Mouse (Mus musculus) induced T-regulatory cell, adult 2 months (primary cell): Measurements from ENCODE around the gene Uck2.

Experiments
- DNase-seq: peaks from one replicate; pipeline ENCODE4 v3.0.0-alpha.2; 2012; ENCODE audit warnings: low read depth

Uck2 gene

DNA sequence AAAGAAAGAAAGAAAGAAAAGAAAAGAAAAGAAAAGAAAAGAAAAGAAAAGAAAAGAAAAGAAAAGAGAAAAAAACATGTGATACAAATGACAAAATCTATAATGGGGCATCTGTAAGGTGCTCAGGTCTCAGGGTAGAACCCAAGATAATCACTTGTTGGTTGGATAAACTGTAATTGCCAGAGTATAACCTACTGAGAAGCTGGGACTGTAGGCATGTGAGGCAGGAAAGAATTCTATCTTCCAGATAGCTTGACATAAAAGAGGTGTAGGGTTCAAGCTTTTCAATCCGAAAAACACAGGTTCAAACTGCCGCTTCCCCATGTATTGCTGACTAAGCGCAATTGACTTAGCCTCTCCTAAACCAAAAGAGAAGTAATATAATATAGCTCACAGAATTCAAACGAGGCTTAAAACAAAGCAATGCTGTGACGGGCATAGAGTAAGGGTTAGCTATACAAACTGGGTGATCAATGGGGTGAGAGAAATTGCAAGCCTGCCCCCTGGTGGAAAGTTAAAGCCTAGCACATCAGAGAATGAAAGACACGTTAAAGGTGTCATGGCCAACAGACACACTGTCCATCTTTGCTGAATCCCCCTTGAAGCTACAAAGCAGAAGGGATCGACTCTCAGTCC, 73.0 kb downstream of the Uck2 start:
- peak; percentile 72 for DNase-seq

DNA sequence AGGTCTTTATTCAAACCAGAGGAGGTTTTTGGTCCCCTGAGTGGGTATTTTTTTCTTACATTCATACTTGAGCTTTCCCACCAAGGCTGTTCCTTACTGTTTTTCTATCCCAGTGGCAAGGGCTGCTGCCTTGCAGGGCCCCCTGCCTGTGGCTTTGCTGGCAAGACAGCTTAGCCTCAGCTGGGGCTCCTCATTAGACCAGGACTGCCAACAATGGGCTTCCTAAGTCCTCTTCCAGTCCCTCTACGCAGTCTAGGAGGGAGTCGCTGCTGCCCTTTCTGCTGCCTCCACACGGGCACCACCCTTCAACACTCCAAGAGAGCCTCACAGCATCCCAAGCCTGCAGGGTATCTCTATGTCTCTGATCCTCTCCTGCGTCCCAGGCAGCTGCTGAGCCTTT, 76.3 kb downstream of the Uck2 start:
- no peak for DNase-seq

DNA sequence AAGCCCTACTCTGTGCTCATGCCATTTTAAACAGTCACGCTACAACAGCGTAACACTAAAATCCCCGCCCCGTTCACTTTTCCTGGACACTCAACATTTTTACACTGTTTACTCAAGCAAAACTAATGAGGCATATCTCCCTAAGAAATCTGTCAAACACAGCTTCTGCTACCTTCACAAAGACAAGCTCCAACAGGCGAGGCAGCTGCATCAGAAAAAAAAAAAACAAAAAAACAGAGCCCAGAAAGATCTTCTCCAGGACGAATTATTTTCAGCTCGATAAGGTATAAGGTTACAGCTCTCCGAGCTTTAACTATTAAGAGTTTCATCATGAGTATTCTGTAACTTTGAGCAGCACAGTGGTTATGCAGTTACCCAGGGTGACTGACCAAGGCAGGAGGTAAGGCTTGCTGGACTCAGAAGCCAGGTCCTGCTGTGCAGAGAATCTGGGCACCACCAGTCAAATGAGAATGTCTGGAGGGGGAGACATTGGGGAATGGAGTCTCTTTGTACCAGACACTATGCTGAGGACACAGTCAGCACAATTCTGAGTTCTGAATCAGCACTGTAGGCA, 79.9 kb downstream of the Uck2 start:
- no peak for DNase-seq

DNA sequence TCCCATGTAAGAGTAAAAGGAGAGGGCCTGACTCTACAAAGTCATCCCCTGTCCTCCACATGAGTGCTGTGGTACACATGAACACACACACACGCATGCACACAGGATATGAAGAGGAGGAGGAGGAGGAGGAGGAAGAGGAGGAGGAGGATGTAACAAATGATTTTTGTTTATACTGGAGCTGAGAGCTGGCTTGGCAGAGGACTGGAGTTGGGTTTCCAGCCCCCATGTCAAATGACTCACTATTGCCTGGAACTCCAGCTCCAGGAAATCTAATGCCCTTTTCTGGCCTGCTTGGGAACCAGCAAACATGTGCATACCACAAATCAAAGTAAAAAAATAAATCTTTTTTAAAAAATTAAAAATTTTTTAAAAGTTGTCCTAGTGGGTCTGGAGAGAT, 80.7 kb downstream of the Uck2 start:
- DNase-seq, result no peak

DNA sequence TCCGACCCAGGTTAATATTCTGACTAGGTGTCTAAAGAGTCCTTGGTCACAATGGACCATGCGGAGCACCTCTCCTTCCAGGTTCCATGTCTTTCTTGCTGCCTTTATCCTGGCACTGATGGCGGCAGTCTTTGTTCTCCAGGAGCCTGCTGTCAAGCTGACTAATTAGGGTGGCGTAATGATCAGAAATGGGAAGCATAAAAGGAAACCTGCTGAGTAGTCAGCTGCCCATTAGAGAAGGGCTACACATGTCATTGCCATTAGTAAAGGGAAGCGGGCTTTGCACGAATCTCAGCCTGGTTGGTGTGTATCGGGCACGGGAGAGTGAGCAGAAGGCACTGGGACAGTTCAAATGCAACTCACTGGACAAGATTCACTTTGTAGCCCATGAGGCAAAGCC, 90.4 kb downstream of the Uck2 start:
- no peak for DNase-seq

DNA sequence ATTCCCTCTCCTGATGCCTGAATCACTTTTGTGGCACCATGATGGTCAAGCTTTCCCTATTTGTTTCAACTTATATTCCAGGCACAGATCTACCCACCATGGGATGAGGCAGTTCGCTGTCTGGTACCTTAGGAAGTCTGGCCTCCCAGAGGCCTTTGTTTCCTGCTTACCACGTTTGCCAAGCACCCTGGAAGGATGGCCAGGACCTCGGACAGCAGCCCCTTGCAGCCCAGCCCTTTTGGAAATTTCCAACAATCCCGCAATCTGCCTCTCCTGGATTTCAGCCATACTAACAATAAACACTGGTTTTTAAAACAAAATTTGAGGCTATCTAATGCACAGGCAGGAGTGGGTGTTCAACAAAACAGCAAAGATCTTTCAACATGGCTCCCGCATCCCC, 97.3 kb downstream of the Uck2 start:
- no peak for DNase-seq

DNA sequence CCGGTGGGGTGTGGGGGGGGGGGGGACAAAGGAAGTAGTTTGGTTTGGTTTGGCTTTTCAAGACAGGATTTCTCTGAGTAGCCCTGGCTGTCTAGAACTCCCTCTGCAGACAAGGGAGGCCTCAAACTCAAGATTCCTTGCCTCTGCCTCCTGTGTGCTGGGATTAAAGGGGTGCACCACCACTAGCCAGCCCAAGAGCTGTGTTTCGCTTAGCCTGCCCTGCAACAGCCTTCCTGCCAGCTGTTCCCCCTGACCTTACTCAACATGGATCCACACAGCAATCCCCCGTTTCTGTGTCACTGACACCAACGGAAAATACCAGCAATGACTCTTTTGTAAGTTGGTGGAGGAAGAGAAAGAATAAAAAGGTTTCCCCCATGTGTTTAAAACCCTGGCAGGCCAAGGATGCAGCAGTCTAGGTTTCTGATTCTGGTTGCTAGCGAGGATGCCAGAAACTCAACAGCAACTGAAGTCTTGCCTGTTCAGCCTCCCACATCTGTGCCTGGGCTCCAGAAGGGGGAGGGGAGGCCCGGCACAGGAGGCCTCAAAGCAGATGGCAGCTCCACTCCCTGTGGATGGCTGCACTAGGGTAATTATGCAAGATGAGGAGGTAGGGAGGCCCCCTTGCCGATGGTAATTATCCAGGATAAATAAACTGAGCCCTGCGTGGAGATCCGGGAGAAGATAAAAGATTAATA, 103.1 kb downstream of the Uck2 start:
- no peak for DNase-seq
